Mouse (Mus musculus) myocyte (in vitro differentiated cells): ENCODE data around the gene Hspbp1.

ENCODE experiments used
- MYOD1 ChIP-seq, 3 experiments: IDR thresholded peaks; one replicate each; pipeline ENCODE4 v1.6.1; 2011; ENCODE audit warnings: control low read depth in 2 of 3, low read depth in 2 of 3, mild to moderate bottlenecking in 2 of 3, moderate library complexity in 1 of 3; ENCODE audit not compliant: insufficient read length in 2 of 3, control insufficient read depth in 1 of 3
- MYOG ChIP-seq, 3 experiments: IDR thresholded peaks; one replicate each; pipeline ENCODE4 v1.6.1; 2011; ENCODE audit warnings: control low read depth in 2 of 3, low read depth in 2 of 3, mild to moderate bottlenecking in 2 of 3; ENCODE audit not compliant: insufficient read length in 2 of 3, control insufficient read depth in 1 of 3, insufficient read depth in 1 of 3

DNA sequence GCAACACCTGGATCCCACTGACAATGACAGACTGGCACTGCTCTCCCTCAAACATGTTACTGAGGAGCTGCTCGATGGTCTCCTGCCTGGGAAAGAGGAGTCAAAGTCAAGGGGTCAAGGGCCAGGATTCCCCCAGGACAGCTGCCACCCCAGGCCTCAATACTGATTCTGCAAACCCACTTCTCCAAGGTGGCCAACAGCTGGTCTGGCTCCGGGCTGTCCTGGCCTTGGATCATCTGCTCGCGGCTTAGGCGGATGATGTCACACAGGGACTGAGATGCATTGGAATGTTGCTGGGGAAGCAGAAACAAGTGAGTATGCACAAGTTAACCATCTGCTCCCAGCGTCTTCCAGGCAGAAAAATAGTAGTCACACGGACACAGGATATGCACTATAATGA lies 42.9 kb downstream of the Hspbp1 start:
- TF ChIP-seq MYOG (IDR thresholded peaks at IDR 0.05; ENCODE audit: control insufficient read depth in 1 of 3, insufficient read depth in 1 of 3, insufficient read length in 2 of 3, low read depth in 2 of 3) = peak in 2 of 3 experiments; percentile 63 to 76
- TF ChIP-seq MYOD1 (IDR thresholded peaks at IDR 0.05; ENCODE audit: control insufficient read depth in 1 of 3, insufficient read length in 2 of 3, low read depth in 2 of 3) = peak in 2 of 3 experiments; percentile 52 to 53
